Mouse (Mus musculus): Measurements from ENCODE around the gene Fam126a.

Gene Fam126a

DNA sequence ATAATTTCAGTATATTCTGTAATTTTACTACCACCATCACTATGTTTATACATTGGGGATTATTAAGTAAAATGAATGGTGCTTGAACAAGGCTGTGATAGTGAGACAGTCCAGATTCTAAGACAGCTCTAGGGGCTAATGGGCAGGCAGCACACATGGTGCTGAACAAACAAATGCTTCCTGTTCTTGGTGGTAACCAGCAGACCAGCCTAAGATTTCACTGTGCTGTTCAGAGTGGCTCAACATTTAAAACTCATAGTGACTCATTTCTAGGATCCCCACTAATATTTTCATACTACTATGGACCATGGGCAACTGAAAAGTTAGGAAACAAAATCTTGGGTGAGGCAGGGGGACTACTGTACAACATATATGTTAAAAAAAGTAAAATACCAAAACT, 10.1 kb upstream of the Fam126a start:
- no peak for DNase-seq (ENCODE audit: low spot score)

DNA sequence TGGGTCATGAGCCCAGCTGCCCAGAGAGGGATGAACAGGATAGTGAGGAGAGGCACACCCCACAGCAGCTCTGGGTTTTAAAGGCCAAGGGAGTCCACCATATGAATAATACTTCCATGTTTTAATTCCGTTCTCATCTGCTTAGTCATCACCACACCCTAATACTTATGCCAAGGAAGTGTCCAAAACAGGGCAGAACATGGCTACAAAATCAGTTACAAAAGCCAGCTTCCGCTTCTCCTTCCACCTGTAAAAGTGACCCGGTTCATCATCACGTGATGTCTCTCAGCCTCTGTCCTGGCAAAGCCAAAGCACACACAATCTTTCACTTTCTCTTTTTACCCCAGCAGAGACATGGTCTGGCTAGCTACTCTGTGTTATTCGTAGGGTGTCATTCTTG, 8.9 kb upstream of the Fam126a start:
- no peak for DNase-seq (ENCODE audit: low spot score)

DNA sequence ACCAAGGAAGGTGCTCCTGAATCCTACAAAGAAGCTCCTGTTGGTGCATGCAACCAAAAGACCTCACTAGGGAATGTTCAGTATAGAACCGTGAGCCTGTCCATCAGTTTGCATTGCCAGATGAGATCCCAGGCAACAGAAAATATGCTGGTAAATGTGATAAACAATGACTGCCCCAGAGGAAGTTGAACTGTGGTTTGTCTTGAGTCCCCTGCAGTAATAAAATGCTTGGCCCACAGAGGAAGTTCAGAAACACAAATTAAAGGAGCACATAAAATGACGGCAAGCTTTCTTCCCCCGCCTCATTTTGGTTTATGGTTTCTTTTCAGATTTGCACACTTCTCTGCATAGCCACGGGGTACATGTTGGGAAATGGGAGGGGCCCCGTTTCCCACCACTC, 8.3 kb upstream of the Fam126a start:
- DNase-seq (ENCODE audit: low spot score) = no peak

DNA sequence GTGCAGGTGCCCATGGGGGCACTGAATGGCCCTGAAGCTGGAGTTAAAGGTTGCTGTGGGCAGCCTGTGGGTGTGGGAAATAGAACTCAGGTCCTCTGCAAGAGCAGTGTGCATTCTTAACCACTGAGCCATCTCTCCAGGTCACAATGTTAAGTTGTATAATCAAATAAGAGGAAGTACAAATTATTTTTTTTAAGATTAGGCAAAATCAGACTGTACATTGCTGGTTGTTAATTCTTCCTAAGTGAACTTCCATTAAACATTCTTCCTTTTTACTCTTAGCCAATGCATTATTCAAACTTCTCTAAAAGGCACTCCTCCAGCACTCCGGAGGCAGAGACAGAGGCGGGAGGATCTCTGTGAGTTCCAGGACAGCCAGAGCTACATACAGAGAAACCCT, 7.7 kb upstream of the Fam126a start:
- no peak for DNase-seq (ENCODE audit: low spot score)

DNA sequence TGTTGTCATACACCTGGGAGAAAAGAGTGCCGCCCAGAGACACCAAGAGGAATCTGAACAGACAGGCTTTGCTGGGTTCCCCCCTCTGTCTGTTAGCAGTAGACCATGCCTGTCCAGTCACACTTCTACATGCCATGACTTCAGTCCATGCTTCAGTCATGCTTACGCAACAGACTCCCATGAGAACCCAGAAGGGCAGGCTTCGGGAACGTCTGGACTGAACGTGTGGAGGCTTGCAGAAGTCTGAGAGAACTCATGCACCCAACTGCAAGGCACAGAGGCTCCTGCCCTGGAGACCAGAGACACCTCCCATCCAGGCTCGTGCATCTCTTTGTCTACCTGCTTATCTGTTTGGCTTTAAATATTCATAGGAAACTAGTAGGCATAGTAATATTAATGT, 6.2 kb upstream of the Fam126a start:
- no peak for DNase-seq (ENCODE audit: low spot score)

DNA sequence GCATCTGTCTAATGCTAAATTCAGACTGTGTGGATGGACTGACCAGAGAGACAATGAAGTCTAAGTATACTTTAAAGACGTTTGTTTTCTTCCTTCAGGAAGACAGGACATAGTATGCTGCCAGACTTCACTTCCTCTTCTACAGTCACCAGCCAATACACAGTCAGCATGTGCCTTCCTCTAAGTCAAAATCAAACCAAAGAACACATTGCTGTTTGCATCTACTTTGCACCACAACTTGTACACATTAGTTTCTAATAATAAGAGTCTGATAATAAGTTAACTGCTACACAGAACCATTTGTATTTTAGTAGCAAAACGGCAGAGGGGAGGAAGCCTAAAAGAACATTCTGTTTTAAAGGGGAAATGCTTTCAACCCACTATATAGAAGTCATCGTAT, 4.5 kb upstream of the Fam126a start:
- DNase-seq (ENCODE audit: low spot score) = no peak

DNA sequence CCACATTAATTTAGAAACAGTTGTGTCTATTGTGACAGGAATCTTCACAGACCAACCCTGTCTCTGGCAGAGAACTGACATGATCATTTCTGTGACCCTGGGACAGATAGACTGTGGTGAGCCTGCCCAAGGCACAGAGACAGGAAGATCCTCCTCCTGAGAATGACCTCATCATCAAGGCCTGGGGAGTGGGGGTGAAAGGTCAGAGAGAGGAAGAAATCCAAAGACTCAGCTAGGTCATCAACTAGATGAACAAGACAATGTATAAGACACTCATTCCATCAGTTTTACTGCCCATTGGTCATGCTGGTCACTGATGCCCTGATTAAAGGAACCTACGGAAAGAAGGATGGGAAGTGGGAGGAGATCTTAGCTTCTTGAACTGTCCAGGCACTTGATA, 3.6 kb upstream of the Fam126a start:
- no peak for DNase-seq (ENCODE audit: low spot score)

DNA sequence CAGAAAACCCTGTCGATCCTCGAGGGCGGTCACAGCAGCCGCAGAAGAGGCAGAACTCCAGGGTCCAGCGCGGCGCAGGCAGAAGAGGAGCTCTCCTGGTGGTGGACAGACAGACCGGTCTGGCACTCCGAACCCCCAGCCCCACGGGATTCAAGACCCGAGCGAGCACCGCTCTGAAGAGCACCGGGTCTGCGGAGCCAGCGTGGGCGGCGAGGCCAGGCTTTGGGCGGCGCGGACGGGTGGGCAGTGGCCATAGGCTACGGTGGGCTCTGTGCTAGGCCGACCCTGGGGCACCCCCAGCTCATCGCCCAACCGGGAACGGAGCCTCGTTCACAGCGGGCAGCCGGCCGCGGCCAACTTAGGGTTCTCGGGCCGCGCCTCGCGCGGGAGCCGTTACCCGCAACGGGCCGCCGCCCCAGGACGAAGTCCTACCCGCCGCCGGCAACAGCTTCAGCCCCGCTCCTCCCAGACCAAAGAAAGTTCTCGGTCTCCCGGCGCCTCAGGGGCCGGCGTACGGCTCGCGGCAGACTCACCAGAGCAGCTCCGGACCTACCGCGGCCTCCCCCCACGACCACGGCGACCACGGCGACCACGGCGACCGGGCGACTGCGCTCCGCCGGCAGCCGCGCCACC, 428 bp downstream of the Fam126a start:
- DNase-seq (ENCODE audit: low spot score) = peak; percentile 67

DNA sequence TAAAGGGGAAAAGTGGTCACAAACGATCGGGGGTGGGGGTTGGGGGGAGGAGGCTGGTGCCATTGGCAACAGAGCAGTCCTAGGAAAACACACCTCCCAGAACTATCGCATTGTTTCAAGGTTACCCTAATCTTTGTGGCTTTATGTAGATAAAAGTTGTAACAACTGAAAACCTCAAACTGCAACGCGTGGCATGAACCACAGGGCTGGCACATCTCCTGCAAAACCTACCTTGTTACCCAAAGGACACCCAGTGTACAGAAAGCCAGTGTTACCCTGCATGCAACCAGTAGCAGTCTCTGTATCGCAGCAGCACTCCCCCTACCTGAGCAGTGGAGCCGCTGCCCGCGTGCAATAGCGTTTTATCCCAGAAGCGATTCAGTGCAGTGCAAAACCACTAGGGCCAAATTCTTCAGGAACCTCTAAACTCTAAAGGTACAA, 1.1 kb downstream of the Fam126a start:
- DNase-seq (ENCODE audit: low spot score) = peak; percentile 64

DNA sequence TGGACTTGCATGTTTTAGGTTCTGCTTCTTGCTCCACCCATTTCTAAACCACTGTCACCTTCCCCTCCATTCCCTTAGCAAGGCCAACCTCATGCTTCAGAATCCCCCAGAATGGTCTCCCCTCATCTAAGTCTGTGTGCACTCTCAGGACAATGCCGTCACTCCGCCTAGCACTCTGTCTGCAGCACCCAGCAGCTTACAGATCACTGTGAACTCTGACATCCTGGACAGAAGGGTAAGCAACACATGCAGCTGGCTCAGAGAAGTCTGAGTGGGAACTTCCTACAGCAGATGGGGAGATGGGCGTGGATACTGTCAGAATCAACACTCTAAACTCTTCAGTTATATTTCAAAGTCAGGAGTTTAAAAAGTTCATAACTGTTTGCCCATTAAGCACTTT, 5.5 kb downstream of the Fam126a start:
- DNase-seq (ENCODE audit: low spot score) = no peak

DNA sequence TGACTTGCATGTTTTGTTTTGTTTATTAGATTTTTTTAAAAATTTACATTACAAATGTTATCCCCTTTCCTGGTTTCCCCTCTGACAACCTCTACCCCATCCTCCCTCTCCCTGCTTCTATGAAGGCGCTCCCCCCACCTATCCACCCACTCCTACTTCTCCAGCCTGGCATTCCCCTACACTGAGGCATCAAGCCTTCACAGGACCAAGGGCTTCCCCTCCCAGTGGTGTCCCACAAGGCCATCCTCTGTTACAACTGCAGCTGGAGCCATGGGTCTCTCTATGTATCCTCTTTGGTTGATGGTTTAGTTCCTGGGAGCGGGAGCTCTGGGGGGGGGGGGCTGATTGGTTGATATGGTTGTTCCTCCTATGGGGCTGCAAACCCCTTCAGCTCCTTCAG, 7.3 kb downstream of the Fam126a start:
- no peak for DNase-seq (ENCODE audit: low spot score)

DNA sequence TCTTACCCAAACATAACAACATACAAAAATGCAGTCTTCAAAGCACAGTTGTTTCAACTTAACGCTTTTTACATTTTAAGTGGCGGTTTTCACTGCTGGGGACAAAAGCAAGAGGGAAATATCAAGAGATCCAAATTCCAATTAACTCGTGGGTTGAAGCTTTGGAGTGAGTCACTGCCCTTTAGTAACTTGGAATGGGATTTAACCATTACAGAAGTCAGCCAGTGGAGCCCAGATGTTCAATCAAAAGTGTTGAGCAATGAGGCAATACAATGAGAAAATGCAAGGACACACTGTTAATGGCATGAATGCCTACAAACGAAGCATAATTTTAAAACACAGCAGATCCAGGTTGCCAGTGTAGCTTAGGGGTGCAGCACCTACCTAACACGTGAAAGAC, 8.8 kb downstream of the Fam126a start:
- DNase-seq (ENCODE audit: low spot score) = no peak

DNA sequence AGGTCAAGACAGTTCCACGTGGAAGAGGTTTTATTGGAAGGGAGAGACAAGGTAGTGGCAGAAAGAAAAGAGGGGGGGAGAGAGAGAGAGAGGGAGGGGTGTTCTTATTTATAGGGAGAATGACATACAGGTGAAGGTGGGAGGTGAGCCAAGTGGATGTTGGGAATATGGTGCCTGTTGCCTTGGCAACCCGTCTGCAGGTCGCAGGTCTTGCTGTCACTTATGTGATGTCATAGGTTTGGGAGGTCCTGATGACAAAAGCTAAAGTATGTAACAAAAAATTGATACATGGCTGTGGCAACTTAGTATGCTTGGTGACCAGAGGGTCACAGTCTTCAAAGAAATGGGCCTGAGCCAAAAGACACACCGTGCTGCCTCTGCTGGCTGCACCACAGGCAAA, 10.1 kb downstream of the Fam126a start:
- no peak for DNase-seq (ENCODE audit: low spot score)

DNA sequence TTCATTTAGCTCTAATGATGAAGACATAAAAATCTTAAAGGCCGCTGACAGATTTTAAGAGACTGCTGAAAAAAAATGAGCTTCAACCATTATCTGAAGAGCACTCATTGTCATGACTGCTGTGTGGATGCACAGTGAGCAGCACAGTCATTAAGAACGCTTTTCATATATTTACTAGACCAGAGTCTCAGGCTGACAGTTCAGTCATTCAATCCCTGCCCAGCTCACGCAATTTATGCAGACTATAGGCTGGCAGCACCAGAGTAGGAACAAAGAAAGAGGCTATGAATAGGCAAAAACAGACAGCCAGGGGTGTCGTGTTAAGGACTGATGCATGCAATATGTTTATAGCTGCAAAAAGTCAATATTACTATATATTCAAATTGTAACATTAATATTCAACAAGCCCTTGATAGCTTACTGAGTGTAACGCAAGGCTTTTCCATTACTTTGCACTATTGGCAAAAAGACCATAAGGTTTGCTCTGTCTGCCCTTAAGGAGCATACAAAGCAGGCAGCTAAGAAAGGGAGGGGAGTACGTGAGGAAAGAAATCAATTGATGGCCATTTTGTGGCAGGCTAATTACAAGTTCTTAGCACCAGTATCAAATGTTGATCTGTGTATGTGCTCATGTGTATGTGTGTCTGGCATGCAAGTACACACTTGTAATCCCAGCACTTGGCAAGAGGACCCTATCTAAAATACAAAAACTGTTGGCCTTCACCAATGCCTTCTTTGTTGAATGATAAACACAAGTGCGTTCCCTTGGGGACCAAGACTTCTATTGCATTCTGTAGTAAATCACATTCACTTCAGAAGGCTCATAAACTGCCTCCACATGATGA, 10.9 kb downstream of the Fam126a start:
- DNase-seq (ENCODE audit: low spot score) = no peak

DNA sequence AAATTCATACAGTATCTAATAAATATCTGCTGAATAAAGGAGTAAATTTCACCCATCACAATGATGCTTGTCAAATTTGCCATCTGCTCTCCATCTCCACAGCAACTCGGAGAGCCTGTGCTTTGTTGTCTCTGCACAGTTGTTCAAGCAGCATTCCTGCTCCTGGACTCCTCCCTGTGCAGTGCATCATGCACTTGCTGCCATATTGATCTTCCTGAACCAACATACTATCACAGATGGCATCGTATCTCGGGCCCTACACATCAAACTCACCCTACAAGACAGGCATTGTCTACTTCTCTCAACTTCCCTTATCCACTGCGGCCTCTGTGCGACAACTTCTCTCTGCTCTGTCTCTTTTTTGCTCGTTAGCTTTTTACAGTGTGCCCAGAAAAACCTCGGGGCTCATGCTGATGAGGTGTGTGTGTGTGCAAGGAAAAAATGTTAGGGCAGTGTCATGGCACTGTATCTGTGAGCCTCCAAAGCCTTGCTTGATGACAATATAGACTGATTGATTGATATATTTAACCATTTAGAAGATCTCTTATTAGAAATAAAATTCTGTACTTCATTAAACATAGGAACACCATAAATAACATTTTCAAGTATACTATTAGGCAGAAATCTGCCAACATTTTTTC, 11.7 kb downstream of the Fam126a start:
- DNase-seq (ENCODE audit: low spot score) = no peak

DNA sequence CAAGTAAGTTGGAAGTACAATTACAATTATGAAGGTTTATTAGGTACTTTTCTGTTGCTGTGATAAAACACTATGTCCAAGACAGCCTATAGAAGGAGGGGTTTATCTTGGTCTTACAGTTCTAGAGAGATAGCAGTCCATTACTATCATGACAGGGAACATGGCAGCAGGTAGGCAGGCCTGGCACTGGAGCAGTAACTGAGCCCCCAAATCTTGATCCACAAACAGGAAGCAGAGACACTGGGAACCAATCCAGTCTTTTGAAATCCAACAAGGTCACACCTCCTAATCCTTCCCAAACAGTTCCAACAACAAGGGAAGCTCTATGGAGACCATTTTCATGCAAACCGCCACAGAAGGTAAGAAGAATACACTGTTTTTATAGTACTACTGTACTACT, 13.6 kb downstream of the Fam126a start:
- DNase-seq (ENCODE audit: low spot score) = no peak

DNA sequence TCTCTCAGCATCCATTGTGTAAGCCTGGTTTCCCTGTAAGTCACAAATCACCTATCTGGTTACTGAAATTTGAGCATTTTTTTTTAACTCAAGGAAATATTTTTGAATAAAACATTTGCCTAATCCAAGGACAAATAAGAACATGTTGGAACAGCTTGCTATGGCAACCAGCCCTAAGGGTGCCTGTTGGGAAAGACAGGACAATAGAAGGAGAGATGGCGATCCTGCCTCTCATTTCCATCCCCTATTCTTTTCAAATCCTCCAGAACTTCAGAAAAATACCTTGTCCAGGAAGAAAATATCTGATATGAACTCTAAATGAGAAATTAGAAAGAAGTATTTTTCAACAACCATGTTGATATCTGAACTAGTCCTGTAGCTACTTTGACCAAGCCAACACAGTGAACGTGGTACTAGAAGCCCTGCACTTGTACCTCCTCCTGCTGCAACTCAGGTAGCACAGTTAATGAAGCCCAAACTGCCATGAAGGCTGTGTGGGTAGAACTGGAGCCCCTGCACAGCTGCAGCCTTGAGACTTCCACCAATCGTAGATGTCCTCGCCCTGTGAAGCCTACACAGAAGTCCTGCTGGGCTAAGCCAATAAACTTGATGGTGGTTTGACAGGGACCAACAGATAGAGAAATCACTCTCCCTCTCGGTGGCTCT, 17.0 kb downstream of the Fam126a start:
- no peak for DNase-seq (ENCODE audit: low spot score)

DNA sequence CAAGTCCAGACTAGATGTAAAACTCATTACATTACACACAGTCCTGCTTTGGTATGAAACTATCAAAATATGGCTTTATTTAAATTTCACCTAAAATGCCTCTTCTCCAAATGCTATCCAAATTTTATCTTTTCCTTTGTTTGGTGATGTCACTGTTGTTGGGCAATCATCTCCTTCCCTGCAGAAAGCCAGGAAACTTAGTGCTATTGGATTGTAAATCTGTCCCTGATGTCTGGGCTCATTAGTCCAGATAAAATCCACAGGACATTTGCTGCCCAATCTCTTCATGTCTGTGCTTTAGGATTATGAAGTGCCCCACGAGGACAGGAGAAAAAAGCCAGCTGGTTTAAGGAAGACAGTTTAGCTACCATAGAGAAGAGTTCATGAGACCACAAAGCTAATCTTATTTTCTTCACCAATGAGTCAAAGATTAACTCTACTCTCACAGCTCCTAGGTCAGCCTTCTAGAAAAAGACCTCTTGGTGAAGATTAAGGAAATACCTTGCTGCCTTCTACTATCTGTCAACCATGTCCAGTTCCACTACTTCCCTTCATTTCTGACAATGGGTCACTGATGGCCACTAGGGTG, 31.3 kb downstream of the Fam126a start:
- no peak for DNase-seq (ENCODE audit: low spot score)

DNA sequence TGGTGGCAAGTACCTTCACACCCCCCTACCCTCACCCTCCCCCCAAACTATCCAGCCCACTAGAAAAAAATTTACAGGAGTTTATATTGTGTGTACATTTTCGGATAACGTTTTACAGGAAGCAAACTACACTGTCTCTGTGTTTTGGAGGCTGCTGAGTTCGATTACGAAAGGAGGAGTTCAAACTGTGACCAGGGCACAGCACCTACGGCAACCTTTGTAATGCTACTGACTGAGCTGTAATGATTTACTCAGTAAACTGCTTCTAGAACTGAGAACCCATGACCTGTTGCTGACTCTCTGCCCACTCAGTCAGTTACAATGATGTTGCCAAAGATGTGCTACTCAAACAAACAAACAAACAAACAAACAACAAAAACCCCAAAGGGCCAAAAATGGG, 34.5 kb downstream of the Fam126a start:
- no peak for DNase-seq (ENCODE audit: low spot score)

DNA sequence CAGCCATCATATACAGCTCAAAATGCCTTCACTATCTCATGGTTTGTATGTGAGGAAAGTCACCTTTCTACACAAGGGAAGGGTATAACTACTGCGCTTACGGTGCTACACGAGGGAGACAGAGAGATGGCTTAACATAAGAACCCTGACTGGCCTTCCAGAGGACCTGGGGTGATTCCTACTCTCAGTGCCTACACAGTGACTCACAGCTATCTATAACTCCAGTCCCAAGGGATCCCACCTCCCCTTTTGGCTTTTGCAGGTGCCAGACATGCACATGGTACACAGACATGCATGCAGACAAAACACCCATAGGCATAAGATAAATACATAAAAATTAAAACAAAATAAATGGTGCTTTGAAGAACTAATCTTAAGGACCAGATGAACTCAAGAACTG, 35.6 kb downstream of the Fam126a start:
- no peak for DNase-seq (ENCODE audit: low spot score)

DNA sequence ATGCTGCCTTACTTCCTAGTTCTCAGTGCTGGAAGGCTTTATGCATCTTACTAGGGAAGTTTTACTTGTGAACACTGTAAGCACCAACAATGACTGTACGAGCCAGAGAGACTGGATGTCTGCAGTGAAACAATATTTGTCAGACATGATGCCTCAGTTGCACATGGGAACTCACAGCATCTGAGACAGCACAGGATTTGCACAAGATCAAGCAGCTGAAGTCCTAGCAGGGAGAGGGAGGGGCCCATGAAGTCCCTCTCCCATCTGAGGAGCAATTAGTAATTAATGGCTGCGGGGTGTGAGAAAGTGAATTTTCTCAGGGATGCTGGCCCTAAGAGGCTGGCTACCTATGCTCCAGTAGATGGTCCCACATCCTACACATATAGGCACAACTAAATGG, 36.3 kb downstream of the Fam126a start:
- DNase-seq (ENCODE audit: low spot score) = no peak

DNA sequence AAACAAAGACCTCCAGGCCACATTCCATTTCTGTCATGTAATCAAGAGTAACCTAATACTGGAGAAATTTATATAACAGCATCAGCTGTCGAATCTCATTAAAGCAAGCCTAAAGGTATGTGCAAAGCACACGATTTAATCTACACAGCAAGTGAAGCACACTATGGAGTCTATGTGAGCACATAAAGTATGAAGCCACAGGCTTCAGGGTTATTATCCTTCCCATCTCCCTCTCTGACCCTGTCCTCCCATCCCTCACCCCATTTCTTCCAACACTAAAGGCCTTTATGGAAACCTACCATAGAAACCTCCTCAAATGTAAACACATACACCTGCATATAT, 37.0 kb downstream of the Fam126a start:
- DNase-seq (ENCODE audit: low spot score) = no peak

Measured in testis, postnatal 10 days (tissue).